7 mouse cellular contexts compared by ENCODE assay signal in the genomic region with DNA sequence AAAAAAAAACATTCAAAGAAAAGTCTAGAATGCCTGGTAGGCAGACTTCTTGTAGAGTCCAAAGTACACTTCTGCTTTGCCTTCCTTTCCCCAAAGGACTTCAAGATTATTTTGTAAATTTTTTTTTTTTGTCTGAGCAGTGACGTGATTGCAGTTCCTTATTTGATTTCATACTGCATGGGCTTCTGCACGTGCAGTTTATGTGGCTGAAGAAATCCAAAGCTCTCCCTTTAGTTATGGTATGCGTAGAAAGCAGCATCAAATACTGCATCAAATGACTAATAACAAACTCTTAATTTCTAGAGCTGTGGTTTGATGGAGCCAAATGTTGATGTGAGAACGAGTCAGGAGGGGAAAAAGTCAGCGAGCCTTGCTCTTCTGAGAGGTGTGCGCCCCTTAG. TPM values are rescaled to one million over a fixed set of nuclear protein-coding genes. Genes with fewer than 3 reads are reported as not detected.
A peak's percentile ranks its signal among the peaks of the same experiment; 100 is the strongest.
DNase-seq lines count a peak whose midpoint lies in the region; ATAC-seq and TF ChIP-seq lines count a peak whose summit lies in the region.

No protein-coding gene starts in this region.

- no peaks in the 10 kb centered on the region for H3K9me3 ChIP-seq in forebrain, postnatal 0 days (ENCODE audit: low read length)
- no peaks in the 10 kb centered on the region for H3K9me3 ChIP-seq in liver, embryonic 14.5 days (ENCODE audit: control insufficient read depth, low read length)
- H3K9me3 ChIP-seq in stomach, postnatal 0 days (ENCODE audit: control insufficient read depth, low read length) = no peaks in the 10 kb centered on the region

- 7% methylated on average over 6 of the region's 6 CpGs for WGBS in thymus, adult 2 months
- WGBS in forebrain, postnatal 0 days = 22% methylated on average over 6 of the region's 6 CpGs
- WGBS in liver, embryonic 14.5 days (ENCODE audit: insufficient replicate concordance) = 36% methylated on average over 6 of the region's 6 CpGs
- WGBS in stomach, postnatal 0 days = 16% methylated on average over 6 of the region's 6 CpGs

- no peak for TF ChIP-seq EP300 in liver, embryonic 14.5 days (IDR thresholded peaks at IDR 0.05; ENCODE audit: low read depth)
- no peak for TF ChIP-seq EP300 in stomach, postnatal 0 days (optimal IDR thresholded peaks at IDR 0.05)

- H3K9ac ChIP-seq in forebrain, postnatal 0 days = peak overlapping the region; percentile 0; the same call in 1 of the 2 replicates
- H3K9ac ChIP-seq in liver, embryonic 14.5 days (replicated peaks) = no peak overlapping the region
- H3K9ac ChIP-seq in stomach, postnatal 0 days (ENCODE audit: low read length) = peak overlapping the region; percentile 43; the same call in 1 of the 2 replicates

- TF ChIP-seq POLR2A in thymus, adult 2 months (IDR thresholded peaks at IDR 0.05; ENCODE audit: control insufficient read depth, extremely low read depth, insufficient read depth, low read length, poor library complexity) = no peak

- H3K4me2 ChIP-seq in forebrain, postnatal 0 days (ENCODE audit: low read depth) = peak overlapping the region; percentile 84
- H3K4me2 ChIP-seq in liver, embryonic 14.5 days (ENCODE audit: low read depth) = peak overlapping the region; percentile 100
- H3K4me2 ChIP-seq in stomach, postnatal 0 days (replicated peaks; ENCODE audit: low read depth) = peak overlapping the region; percentile 53

- H3K4me1 ChIP-seq in thymus, adult 2 months (replicated peaks; ENCODE audit: control insufficient read depth, insufficient read depth, low read length) = peaks cover 7% of the 10 kb centered on the region
- peaks cover 10% of the 10 kb centered on the region for H3K4me1 ChIP-seq in forebrain, postnatal 0 days (ENCODE audit: insufficient read depth)
- H3K4me1 ChIP-seq in liver, embryonic 14.5 days (replicated peaks; ENCODE audit: control insufficient read depth in 2 of 2, insufficient read depth in 2 of 2, low read length in 1 of 2) = peaks cover 8 to 11% of the 10 kb centered on the region in 2 experiments; a peak in 3 of 4 replicates
- H3K4me1 ChIP-seq in stomach, postnatal 0 days (replicated peaks; ENCODE audit: control insufficient read depth, insufficient read depth) = no peaks in the 10 kb centered on the region

- H3K27ac ChIP-seq in thymus, adult 2 months (ENCODE audit: control insufficient read depth, insufficient read depth, low read length) = no peak overlapping the region
- no peak overlapping the region for H3K27ac ChIP-seq in forebrain, postnatal 0 days (ENCODE audit: low read depth, low read length)
- H3K27ac ChIP-seq in liver, embryonic 14.5 days = no peak overlapping the region
- H3K27ac ChIP-seq in stomach, postnatal 0 days (replicated peaks) = 0 out of 2 replicates have a peak overlapping the region, but pooled peaks have one; percentile 35

- H3K27me3 ChIP-seq in thymus, adult 2 months (ENCODE audit: control insufficient read depth, insufficient read depth, low read length) = no peaks in the 10 kb centered on the region
- H3K27me3 ChIP-seq in forebrain, postnatal 0 days (ENCODE audit: insufficient read depth, low read length) = no peaks in the 10 kb centered on the region
- no peaks in the 10 kb centered on the region for H3K27me3 ChIP-seq in liver, embryonic 14.5 days (ENCODE audit: control insufficient read depth, insufficient read depth, low read length)
- H3K27me3 ChIP-seq in stomach, postnatal 0 days (ENCODE audit: control insufficient read depth, insufficient read depth, low read length) = no peaks in the 10 kb centered on the region

- peak overlapping the region; percentile 25; the same call in 1 of the 2 replicates for H3K4me3 ChIP-seq in thymus, adult 2 months (ENCODE audit: control insufficient read depth, insufficient read depth, low read length)
- peak overlapping the region; percentile 30 for H3K4me3 ChIP-seq in forebrain, postnatal 0 days (ENCODE audit: low read depth, low read length)
- peak overlapping the region in 1 of 2 experiments; percentile 3; a peak in 1 of 4 replicates for H3K4me3 ChIP-seq in liver, embryonic 14.5 days (ENCODE audit: insufficient read depth in 1 of 2, low read depth in 2 of 2, low read length in 2 of 2)
- peak overlapping the region; percentile 99 for H3K4me3 ChIP-seq in stomach, postnatal 0 days (ENCODE audit: low read depth, low read length)

- no peak for DNase-seq in thymus, adult 2 months
- no peak for DNase-seq in thymus, postnatal 14 days
- peak; percentile 18 for DNase-seq in forebrain, postnatal 0 days
- DNase-seq in liver, embryonic 14.5 days (ENCODE audit: low read depth in 3 of 3, low spot score in 3 of 3) = no peak
- no peak for DNase-seq in stomach, postnatal 0 days (ENCODE audit: low spot score)
- DNase-seq in embryo, embryonic 10 days (ENCODE audit: low spot score) = no peak
- no peak for DNase-seq in layer of hippocampus, adult 9-10 months (ENCODE audit: low spot score)

- H3K36me3 ChIP-seq in thymus, adult 2 months (ENCODE audit: control insufficient read depth, insufficient read depth, low read length) = peaks cover 6% of the 10 kb centered on the region
- no peaks in the 10 kb centered on the region for H3K36me3 ChIP-seq in forebrain, postnatal 0 days (ENCODE audit: insufficient read depth)
- H3K36me3 ChIP-seq in liver, embryonic 14.5 days (replicated peaks; ENCODE audit: control insufficient read depth, insufficient read depth, low read depth) = no peaks in the 10 kb centered on the region
- H3K36me3 ChIP-seq in stomach, postnatal 0 days (ENCODE audit: control insufficient read depth, insufficient read depth, low read length) = no peaks in the 10 kb centered on the region

- ATAC-seq in forebrain, postnatal 0 days = no peak
- ATAC-seq in liver, embryonic 14.5 days (ENCODE audit: insufficient read depth) = no peak
- ATAC-seq in stomach, postnatal 0 days (ENCODE audit: low FRiP score, low TSS enrichment) = no peak

- TF ChIP-seq CTCF in thymus, adult 2 months (IDR thresholded peaks at IDR 0.05; ENCODE audit: borderline replicate concordance, control insufficient read depth, extremely low read depth, insufficient read depth, low read length, poor library complexity) = no peak
- no peak for TF ChIP-seq CTCF in forebrain, postnatal 0 days (IDR thresholded peaks at IDR 0.05; ENCODE audit: low read depth)
- TF ChIP-seq CTCF in liver, embryonic 14.5 days (IDR thresholded peaks at IDR 0.05; ENCODE audit: low read depth) = no peak
- no peak for TF ChIP-seq CTCF in stomach, postnatal 0 days (IDR thresholded peaks at IDR 0.05; ENCODE audit: low read depth)

RNA-seq across cellular contexts. Expression of a gene that starts 3.2 kb away (rescaled TPM):
- 37.0 and 55.1 TPM in 2 replicates for polyA plus RNA-seq in thymus, adult 2 months (2012; rRNA removed)
- 105 and 122 TPM in 2 replicates for total RNA-seq in forebrain, postnatal 0 days (2014; rRNA removed)
- 10.0 and 12.3 TPM in 2 replicates for polyA plus RNA-seq in forebrain, postnatal 0 days (2015; fragmentation: Nextera tagmentation; extraction: Ambion mirVana)
- polyA plus RNA-seq in liver, embryonic 14.5 days (2012; rRNA removed) = 3.1 and 4.3 TPM in 2 replicates
- 3.5 and 3.9 TPM in 2 replicates for polyA plus RNA-seq in liver, embryonic 14.5 days (2014; fragmentation: Nextera tagmentation; extraction: Ambion mirVana)
- polyA plus RNA-seq in stomach, postnatal 0 days (2015; fragmentation: Nextera tagmentation; extraction: Ambion mirVana) = 7.2 and 8.1 TPM in 2 replicates

RNA-seq across cellular contexts. Expression of a gene that starts 20.9 kb away (rescaled TPM):
- 13.6 and 17.7 TPM in 2 replicates for polyA plus RNA-seq in thymus, adult 2 months (2012; rRNA removed)
- total RNA-seq in forebrain, postnatal 0 days (2014; rRNA removed) = 135 and 173 TPM in 2 replicates
- 119 and 121 TPM in 2 replicates for polyA plus RNA-seq in forebrain, postnatal 0 days (2015; fragmentation: Nextera tagmentation; extraction: Ambion mirVana)
- polyA plus RNA-seq in liver, embryonic 14.5 days (2012; rRNA removed) = 6.5 and 9.9 TPM in 2 replicates
- polyA plus RNA-seq in liver, embryonic 14.5 days (2014; fragmentation: Nextera tagmentation; extraction: Ambion mirVana) = 20.9 and 22.3 TPM in 2 replicates
- 42.2 and 42.6 TPM in 2 replicates for polyA plus RNA-seq in stomach, postnatal 0 days (2015; fragmentation: Nextera tagmentation; extraction: Ambion mirVana)
